Mouse (Mus musculus) layer of hippocampus, adult 8-10 months (tissue): Measurements from ENCODE around the gene Ttc16. TPM values are rescaled to one million over a fixed set of nuclear protein-coding genes. Genes with fewer than 3 reads are reported as not detected.

Experiments used
- DNase-seq, 2 experiments: peaks; one replicate each; pipeline ENCODE4 v3.0.0; 2022; ENCODE audit warnings: low spot score in 2 of 2
- total RNA-seq, 4 experiments: library from RNA; stranded (reverse); gene quantifications; 2 replicates each; pipeline ENCODE4 v1.2.4; 2022

Gene Ttc16
- total RNA-seq, 4 experiments from 2014 or later = 0.52 to 1.6 (median 1.1) TPM

- no peak for DNase-seq
Measured at GRCm38 (mm10) chr2:32749082-32749481, 26.4 kb downstream of the Ttc16 start.

DNA sequence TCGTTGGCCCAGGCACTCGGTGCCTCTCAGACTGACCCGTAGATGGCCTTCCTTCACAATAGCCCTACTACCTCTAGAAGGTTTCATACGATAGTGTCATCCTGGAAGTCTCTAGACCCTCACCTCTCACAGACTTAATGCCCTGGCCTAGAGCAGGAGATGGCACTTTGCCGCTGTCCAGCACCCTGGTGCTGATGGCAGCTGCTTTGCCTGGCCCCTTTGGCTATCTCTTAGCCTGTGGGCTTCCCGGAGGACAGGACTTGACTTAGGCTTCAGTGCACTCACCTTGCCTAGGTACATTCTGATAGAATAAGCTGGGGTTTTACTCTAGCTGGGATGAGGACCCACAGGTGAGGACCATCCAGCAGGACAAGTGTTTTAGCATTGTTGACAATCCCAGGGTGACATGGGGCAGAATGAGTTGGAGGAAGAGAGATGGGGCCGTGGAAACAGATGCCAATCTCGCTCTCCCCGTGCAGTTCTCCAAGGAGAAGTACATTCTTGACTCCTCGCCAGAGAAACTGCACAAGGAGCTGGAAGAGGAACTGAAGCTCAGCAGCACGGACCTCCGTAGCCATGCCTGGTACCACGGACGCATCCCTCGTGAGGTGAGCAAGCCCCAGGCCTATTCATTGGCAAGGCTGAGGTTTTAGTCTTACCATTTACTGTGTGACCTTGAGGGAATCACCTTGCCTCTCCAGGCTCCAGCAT is 31.0 kb downstream of the Ttc16 start:
- no peak for DNase-seq

DNA sequence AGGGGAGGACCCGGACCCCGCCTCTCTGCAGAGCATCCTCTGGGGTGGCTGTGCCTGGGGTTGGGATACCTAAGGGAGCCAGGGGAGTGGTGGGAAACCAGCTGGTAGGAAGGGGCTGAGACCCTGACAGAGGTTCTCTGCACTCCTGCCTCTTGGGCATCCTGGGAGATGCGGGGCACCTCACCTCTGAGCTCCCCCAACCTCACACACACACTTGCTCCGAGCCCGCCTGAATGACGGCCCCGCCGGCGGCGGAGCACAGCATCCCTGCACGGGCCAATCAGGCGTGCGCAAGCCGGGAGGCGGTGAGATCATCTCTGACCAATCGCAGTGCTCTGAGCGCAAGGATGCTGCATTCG is 33.3 kb downstream of the Ttc16 start:
- DNase-seq = peak; percentile 79

DNA sequence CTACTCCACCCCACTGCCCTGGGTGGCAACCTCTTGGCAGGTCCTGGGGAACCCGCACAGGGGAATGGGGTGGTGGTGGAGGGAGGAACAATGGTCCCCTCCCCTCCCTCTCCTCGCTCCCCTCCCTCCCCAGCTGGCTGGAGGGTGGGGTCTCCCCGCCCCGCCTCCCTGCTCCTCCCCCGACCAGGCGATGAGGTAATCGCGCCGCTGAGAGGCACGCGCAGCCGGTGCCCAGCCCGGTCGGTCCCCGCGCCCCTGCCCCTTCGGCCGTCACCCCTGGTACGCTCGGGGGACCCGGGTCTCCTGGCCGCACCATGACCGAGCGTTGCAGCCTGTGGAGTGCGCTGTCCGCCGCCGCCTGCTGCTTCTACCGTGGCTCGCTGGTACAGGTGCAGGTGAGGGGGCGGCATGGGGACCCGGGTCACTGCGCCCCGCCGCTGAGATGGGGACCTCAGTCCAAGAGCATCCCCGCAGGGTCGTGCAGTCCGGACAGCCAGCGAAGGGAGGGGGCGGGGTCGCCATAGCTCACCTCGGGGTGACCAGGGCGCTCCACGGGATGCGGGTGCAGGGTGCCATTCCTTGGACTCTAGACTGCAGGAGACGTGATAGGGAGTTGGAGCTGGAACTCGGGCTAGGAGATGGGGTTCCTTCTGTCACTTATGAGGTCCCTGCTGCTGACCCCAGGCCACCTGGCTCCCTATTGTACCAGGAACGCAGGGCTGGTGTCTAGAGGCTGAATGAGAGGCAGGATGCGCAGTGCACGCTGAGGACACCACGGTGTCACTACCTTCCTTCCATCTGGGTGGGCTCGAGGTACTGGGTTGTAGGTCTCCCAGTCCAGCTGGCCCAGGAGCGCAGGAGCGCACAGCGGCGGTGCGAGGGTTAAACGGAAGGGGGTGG is 33.9 kb downstream of the Ttc16 start:
- no peak for DNase-seq

DNA sequence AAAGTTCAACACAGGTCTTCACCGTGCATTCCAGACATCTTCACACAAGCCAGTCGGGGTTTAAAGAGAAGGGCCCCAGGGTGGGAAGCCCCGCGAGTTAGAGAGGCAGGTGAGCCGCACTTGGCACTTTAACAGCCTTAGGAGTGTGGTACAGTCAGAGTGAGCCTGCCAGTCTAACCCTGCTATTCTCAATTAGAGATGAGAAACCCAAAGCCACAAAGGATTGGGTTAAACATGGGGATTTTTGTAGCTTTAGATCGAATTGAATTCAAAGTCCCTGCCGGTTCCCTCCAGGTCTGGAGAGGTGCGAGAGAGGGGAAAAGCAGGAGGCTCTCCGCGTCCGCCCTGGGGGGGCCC is 34.5 kb downstream of the Ttc16 start, which contains the start of gene 6330409D20Rik:
Gene 6330409D20Rik (minus strand): TSS at position 101 of the 357 bp plus-strand sequence.
- no peak for DNase-seq

DNA sequence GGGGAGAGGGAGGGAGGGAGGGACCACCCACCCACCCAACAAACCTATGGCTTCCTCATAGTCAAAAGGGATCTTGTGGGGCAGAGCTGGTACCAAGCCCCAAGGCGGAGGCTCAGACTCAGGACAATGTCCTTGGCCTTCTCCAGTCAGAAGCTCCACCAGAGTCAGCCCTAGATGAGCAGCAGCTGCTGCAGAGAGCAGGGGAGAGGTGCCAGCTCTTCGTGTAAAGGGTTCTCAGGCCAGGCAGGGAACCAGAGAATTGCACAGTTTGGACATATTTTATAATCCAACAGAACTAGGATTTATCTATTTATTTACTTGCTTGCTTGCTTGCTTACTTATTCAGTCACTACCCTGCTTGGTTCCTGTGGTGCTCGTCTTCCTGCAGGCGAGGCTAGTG is 36.1 kb downstream of the Ttc16 start:
- no peak for DNase-seq

GRCm38 (mm10) chr2:32737008-32737407 is 38.4 kb downstream of the Ttc16 start:
- no peak for DNase-seq

DNA sequence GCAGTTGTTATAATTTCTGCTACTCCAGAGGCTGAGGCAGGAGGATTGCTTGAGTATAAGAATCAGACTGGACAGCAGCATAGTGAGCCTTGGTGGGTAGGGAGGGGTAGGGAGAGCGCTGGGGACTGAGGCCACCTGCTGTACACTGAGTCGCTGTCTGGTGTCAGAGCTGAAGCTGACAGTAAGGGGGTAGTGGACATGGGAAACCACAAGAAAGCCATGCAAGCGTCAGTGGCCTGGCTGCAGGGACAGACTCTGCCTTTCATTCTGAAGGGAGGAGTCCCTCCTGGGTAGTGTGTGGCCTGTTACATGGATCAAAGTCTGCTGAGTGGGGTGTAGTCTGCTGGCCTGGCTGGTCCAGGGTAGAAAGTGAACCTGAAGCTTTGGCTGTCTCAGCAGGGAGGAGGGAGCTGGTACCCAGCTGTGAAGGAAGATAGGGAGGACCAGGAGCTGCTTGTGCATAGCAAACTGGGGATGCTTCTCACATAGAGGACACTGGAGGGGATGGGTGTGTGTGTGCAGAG is 39.1 kb downstream of the Ttc16 start:
- DNase-seq = no peak

DNA sequence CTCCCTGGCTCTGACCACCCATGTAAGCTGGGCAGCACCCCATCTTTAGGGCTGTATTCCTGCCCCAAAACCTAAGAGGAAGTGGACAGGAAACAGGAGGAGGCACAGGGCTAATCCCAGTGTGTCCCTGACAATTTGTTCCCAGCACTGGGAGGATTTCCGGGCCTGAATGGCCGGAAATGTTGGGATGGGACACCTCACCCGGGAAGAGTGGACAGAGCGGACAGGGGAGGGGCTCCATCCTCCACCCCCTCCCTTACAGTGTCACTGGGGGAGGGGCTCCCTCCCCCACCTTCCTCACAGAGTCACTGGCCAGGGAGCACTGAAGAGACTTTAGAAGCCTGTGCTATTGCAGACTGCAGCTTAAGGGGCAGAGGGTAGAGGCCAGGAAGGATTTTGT is 40.5 kb downstream of the Ttc16 start:
- DNase-seq = no peak

- no peak for DNase-seq
Measured at GRCm38 (mm10) chr2:32734480-32734879, 41.0 kb downstream of the Ttc16 start.

GRCm38 (mm10) chr2:32732695-32733094 is 42.7 kb downstream of the Ttc16 start:
- DNase-seq = no peak

- no peak for DNase-seq
Measured at GRCm38 (mm10) chr2:32731911-32732310, 43.5 kb downstream of the Ttc16 start.

DNA sequence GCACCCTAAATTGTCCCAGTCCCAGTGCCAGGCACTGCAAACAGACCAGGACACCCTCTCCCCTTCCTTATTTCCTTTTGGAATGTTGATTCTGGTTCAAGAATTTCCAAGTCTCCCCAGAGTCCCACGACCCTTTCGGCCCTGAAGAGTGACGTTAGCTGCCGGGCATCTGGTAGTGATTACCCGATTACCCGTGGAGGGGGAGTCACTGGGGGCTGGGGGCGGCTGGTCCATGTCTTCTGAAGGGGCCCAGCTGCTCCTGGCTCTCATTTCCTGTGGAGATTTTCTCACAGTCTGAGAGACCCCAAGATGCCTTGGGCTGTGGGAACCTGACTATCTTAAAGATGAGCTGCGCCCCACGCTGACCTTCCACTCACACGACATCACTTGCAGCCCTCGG is 44.6 kb downstream of the Ttc16 start:
- DNase-seq = no peak

DNA sequence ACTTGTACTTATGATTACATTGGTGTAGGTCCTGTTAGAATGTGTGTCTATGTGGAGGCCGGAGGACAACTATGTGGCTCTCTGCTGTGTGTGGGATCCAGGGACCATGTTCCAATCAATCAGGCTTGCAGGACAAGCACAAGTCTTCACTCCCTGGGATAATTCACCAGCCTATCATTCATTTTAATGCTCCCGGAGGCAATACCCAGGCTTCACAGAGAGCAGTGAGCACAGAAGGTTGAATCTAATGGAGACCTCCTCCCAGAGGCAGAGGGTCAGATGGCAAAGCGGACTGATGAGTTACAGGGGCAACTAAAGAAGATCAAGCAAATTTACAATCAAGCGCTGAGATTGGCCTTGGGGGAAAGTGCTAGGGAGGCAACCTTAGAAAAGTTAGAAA is 45.9 kb downstream of the Ttc16 start:
- DNase-seq = no peak

DNA sequence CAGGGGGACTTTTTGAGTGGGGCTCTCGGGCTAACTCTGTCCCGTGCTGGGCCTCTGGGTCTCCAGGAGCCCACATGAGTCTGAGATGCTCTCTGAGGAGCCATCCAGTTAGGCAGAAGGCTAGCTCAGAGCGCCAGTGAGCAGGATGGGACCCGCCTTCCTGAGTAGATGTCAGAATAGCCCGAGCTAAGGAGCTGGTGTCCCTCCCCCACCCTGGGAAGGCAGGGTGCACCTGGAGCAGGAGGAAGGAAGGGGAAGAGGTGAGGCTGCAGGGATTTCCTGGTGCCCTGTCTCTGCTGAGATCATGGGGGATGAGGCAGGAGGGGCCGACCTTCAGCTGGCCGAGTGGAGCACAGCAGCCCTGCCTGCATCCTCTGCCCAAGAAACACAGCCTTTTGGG is 47.0 kb downstream of the Ttc16 start:
- DNase-seq = no peak

DNA sequence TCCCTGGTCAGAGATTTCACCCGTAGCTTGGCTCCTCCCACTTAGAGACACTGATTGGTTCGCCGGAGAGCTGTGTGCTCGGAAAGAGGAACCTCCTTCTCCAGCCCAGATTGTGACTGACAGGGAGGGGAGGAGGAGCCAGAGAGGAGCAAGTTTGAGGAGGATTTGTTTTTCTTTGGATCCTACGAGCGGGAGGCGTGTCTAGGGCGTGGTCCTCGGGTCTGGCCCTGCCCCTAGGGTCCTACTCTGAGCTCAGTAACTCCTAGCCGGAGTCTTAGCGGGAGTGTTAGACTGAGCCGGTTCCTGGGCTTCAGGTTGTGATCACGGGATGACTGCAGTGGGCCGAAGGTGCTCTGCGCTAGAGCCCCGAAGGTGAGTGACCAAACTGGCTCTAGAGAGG is 48.0 kb downstream of the Ttc16 start:
- DNase-seq = peak; percentile 74 to 85

- no peak for DNase-seq
Measured at GRCm38 (mm10) chr2:32724832-32725790, 50.3 kb downstream of the Ttc16 start.

DNA sequence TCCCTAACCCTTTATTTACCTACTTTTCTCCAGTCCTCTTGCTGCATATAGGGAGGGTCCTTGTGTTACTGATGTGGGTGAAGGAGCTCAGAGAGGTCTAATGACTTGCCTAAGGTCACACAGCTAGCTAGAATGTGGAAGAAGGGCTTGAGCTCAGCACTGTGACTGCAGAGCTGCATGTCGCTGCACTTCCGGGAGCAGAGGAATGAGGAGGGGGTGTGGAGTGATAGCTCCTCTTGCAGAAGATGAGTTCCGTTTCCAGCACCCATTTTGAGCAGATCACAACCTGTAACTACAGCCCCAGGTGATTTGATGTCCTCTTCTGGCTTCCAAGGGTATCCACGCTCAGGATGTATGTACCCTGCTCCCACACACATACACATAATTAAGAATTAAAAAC is 51.3 kb downstream of the Ttc16 start:
- no peak for DNase-seq

- no peak for DNase-seq
Measured at GRCm38 (mm10) chr2:32722581-32722980, 52.9 kb downstream of the Ttc16 start.

GRCm38 (mm10) chr2:32722046-32722445 is 53.4 kb downstream of the Ttc16 start:
- no peak for DNase-seq

DNA sequence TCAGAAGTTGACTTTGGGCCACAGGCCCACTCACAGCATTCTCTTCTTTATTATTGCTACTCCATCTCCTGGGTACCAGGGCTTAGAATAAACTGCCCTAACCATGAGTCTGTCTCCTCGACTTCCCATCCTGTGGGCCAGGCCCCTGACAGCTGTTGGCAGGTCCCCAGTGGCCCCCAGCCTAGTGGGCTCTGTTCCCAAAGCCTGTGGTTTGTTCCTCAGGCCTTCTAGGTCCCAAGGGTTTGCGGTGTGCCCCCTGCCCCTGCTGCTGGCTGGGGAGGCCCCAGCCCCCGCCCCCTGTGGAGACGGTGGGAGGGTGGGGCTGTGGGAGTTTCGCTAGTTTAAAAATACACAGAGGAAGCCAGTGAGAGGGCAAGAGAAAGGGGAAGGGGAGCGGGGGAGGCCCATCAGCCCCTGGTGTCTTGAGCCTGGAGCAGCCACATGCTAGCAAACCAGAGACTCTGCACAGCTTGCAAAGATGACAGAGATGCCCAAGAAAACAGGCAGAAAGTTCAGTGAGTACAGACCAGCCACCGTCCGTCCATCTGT is 54.7 kb downstream of the Ttc16 start, which contains the start of gene Sh2d3c:
Gene Sh2d3c (plus strand): TSS at position 375 of the 549 bp plus-strand sequence.
- DNase-seq = no peak
